Mouse (Mus musculus) CH12.LX (cell line): ENCODE measurements around the gene Aldh4a1. TPM values are rescaled to one million over a fixed set of nuclear protein-coding genes. Genes with fewer than 3 reads are reported as not detected.
A peak's percentile ranks its signal among the peaks of the same experiment; 100 is the strongest.

ENCODE experiments used
- DNase-seq: peaks from one replicate; pipeline ENCODE4 v3.0.0-alpha.2; 2013; ENCODE audit errors: extremely low read depth
- H3K27ac ChIP-seq: 2 replicates; pipeline ENCODE4 v1.5.1; 2012; ENCODE audit warnings: low read depth, mild to moderate bottlenecking, control low read depth, moderate library complexity; ENCODE audit not compliant: insufficient read depth
- H3K27me3 ChIP-seq: replicated peaks from 2 replicates; pipeline ENCODE3; 2012; ENCODE audit warnings: inconsistent platforms
- H3K36me3 ChIP-seq, 2 experiments: replicated peaks in 1 of 2; 2 replicates each; pipeline versions ENCODE3 to v1.6.1; 2012; ENCODE audit warnings: inconsistent platforms in 1 of 2, low read length in 1 of 2, mild to moderate bottlenecking in 1 of 2, mixed read lengths in 1 of 2, moderate library complexity in 1 of 2; ENCODE audit not compliant: control insufficient read depth in 1 of 2, insufficient read depth in 1 of 2
- H3K4me1 ChIP-seq, 2 experiments: 2 replicates each; pipeline ENCODE4 v1.6.1; 2012; ENCODE audit warnings: inconsistent platforms in 1 of 2, moderate library complexity in 1 of 2; ENCODE audit not compliant: insufficient read depth in 2 of 2, control insufficient read depth in 1 of 2
- H3K4me2 ChIP-seq: 2 replicates; pipeline ENCODE4 v1.6.1; 2012; ENCODE audit warnings: low read depth, mild to moderate bottlenecking, control low read depth; ENCODE audit not compliant: poor library complexity, insufficient read depth, severe bottlenecking
- H3K4me3 ChIP-seq, 3 experiments: fragments of 150-350 bp in 1 of 3; sonication (generic) in 1 of 3; replicated peaks in 1 of 3; 2 replicates each; pipeline versions ENCODE3 to v1.5.1; 2011 to 2012; ENCODE audit warnings: low read depth in 2 of 3, low read length in 2 of 3, mild to moderate bottlenecking in 2 of 3, moderate library complexity in 2 of 3, control low read depth in 1 of 3, improper control_type of control experiment in 1 of 3, inconsistent platforms in 1 of 3, mixed read lengths in 1 of 3; ENCODE audit not compliant: poor library complexity in 1 of 3
- H3K79me2 ChIP-seq: replicated peaks from 2 replicates; pipeline ENCODE4 v1.6.1; 2012; ENCODE audit warnings: mild to moderate bottlenecking, moderate library complexity; ENCODE audit not compliant: control insufficient read depth, poor library complexity, insufficient read depth, severe bottlenecking; ENCODE audit errors: extremely low read depth
- H3K9ac ChIP-seq: 2 replicates; pipeline ENCODE4 v1.6.1; 2012; ENCODE audit warnings: low read depth, mild to moderate bottlenecking, control low read depth, moderate library complexity; ENCODE audit not compliant: insufficient read depth
- H3K9me3 ChIP-seq: replicated peaks from 2 replicates; pipeline ENCODE3; 2012; ENCODE audit warnings: low read length, inconsistent platforms, mixed read lengths
- BHLHE40 ChIP-seq: IDR thresholded peaks from 2 replicates; pipeline ENCODE4 v1.6.1; 2011; ENCODE audit warnings: mild to moderate bottlenecking, low read depth, low read length, improper control_type of control experiment
- CHD1 ChIP-seq: IDR thresholded peaks from 2 replicates; pipeline ENCODE4 v1.6.1; 2012; ENCODE audit warnings: low read depth, low read length, improper control_type of control experiment, inconsistent platforms
- CHD2 ChIP-seq: IDR thresholded peaks from 2 replicates; pipeline ENCODE4 v1.6.1; 2011; ENCODE audit warnings: low read length, improper control_type of control experiment
- CTCF ChIP-seq, 2 experiments: IDR thresholded peaks in 1 of 2; conservative IDR thresholded peaks in 1 of 2; 2 replicates each; pipeline ENCODE4 v1.5.1; 2011 to 2012; ENCODE audit warnings: low read depth in 2 of 2, low read length in 2 of 2, improper control_type of control experiment in 1 of 2, inconsistent platforms in 1 of 2, mild to moderate bottlenecking in 1 of 2, moderate library complexity in 1 of 2
- ELF1 ChIP-seq: IDR thresholded peaks from 2 replicates; pipeline ENCODE4 v1.6.1; 2014; ENCODE audit warnings: low read depth, mild to moderate bottlenecking, inconsistent platforms, low read length, improper control_type of control experiment
- HCFC1 ChIP-seq: IDR thresholded peaks from 2 replicates; pipeline ENCODE4 v1.6.1; 2012; ENCODE audit warnings: low read depth, mild to moderate bottlenecking, inconsistent platforms, low read length, improper control_type of control experiment
- IRF4 ChIP-seq: IDR thresholded peaks from 2 replicates; pipeline ENCODE4 v1.6.1; 2014; ENCODE audit warnings: low read depth, mild to moderate bottlenecking, inconsistent platforms, low read length, improper control_type of control experiment
- KAT2A ChIP-seq: IDR thresholded peaks from 2 replicates; pipeline ENCODE4 v1.6.1; 2012; ENCODE audit warnings: low read length, improper control_type of control experiment, inconsistent platforms; ENCODE audit not compliant: insufficient replicate concordance
- MAFK ChIP-seq: IDR thresholded peaks from 2 replicates; pipeline ENCODE4 v1.6.1; 2011; ENCODE audit warnings: low read length, improper control_type of control experiment; ENCODE audit not compliant: insufficient replicate concordance
- MAX ChIP-seq: IDR thresholded peaks from 2 replicates; pipeline ENCODE4 v1.6.1; 2011; ENCODE audit warnings: low read length, improper control_type of control experiment
- MEF2A ChIP-seq: IDR thresholded peaks from 2 replicates; pipeline ENCODE4 v1.6.1; 2014; ENCODE audit warnings: low read depth, mild to moderate bottlenecking, inconsistent platforms, low read length, improper control_type of control experiment, borderline replicate concordance
- MXI1 ChIP-seq: IDR thresholded peaks from 2 replicates; pipeline ENCODE4 v1.6.1; 2011; ENCODE audit warnings: mild to moderate bottlenecking, low read depth, low read length, improper control_type of control experiment
- POLR2AphosphoS2 ChIP-seq: IDR thresholded peaks from 2 replicates; pipeline ENCODE4 v1.6.1; 2011; ENCODE audit warnings: low read depth, low read length, improper control_type of control experiment
- RAD21 ChIP-seq: IDR thresholded peaks from 2 replicates; pipeline ENCODE4 v1.6.1; 2011; ENCODE audit warnings: low read depth, mild to moderate bottlenecking, low read length, improper control_type of control experiment, moderate library complexity
- RCOR1 ChIP-seq: conservative IDR thresholded peaks from 2 replicates; pipeline ENCODE4 v1.6.1; 2012; ENCODE audit warnings: low read depth, mild to moderate bottlenecking, inconsistent platforms, low read length, improper control_type of control experiment
- SIN3A ChIP-seq: IDR thresholded peaks from 2 replicates; pipeline ENCODE4 v1.6.1; 2012; ENCODE audit warnings: low read length, improper control_type of control experiment, inconsistent platforms
- SMC3 ChIP-seq: IDR thresholded peaks from 2 replicates; pipeline ENCODE4 v1.6.1; 2011; ENCODE audit warnings: low read depth, low read length, improper control_type of control experiment
- TBP ChIP-seq: conservative IDR thresholded peaks from 2 replicates; pipeline ENCODE4 v1.6.1; 2011; ENCODE audit warnings: low read depth, low read length, improper control_type of control experiment
- TCF12 ChIP-seq: IDR thresholded peaks from 2 replicates; pipeline ENCODE4 v1.6.1; 2014; ENCODE audit warnings: low read depth, mild to moderate bottlenecking, inconsistent platforms, low read length, improper control_type of control experiment
- USF1 ChIP-seq: IDR thresholded peaks from 2 replicates; pipeline ENCODE4 v1.6.1; 2014; ENCODE audit warnings: low read depth, mild to moderate bottlenecking, inconsistent platforms, low read length, improper control_type of control experiment
- ZC3H11A ChIP-seq: IDR thresholded peaks from 2 replicates; pipeline ENCODE4 v1.6.1; 2012; ENCODE audit warnings: low read depth, mild to moderate bottlenecking, inconsistent platforms, low read length, improper control_type of control experiment
- dilution Hi-C: fragments of 300-500 bp; cut with MboI; formaldehyde crosslinking; loops from 2 replicates; pipeline ENCODE4 v1.14.3; 2020; ENCODE audit warnings: low sequenced_read_pairs; ENCODE audit not compliant: extremely low pct_unique_long_range_greater_than_20kb, extremely low pct_ligation_motif_present
- in situ Hi-C: fragments of 300-500 bp; cut with MboI; formaldehyde crosslinking; loops from 3 replicates; pipeline ENCODE4 v1.14.3; 2019; ENCODE audit warnings: low sequenced_read_pairs, low pct_ligation_motif_present, low pct_unique_long_range_greater_than_20kb, mixed read lengths
- polyA plus RNA-seq: library from polyadenylated mRNA; unstranded; fragments of >175 nt; gene quantifications from 2 replicates; pipeline ENCODE4 v1.2.1, GENCODE M21; 2012; ENCODE audit warnings: low read depth; ENCODE audit not compliant: insufficient read length
- total RNA-seq, 2 experiments: library from RNA; depleted of rRNA; stranded (reverse); fragments of 300-350 nt in 1 of 2; fragments of >200 nt in 1 of 2; gene quantifications; 2 replicates each; pipeline ENCODE4 v1.2.3; 2012 to 2014

Aldh4a1 gene
- total and polyA plus RNA-seq, 3 experiments = 6.5 to 18.0 (median 6.5) TPM

- Histone ChIP-seq H3K79me2 (no peaks in the 10 kb centered on the region), H3K27ac (no peak overlapping the region), H3K9me3 (no peaks in the 10 kb centered on the region), H3K27me3 (peaks cover 28% of the 10 kb centered on the region), H3K4me2 (no peak overlapping the region), H3K9ac (no peak overlapping the region), H3K36me3 (no peaks in the 10 kb centered on the region), H3K4me3 (no peak overlapping the region), H3K4me1 (peaks cover 16 to 31% of the 10 kb centered on the region in 2 experiments)
- dilution Hi-C loops = no loop called here
- DNase-seq = no peak
- TF ChIP-seq CTCF (conservative IDR thresholded peaks at IDR 0.05 in 1 of 2, IDR thresholded peaks at IDR 0.05 in 1 of 2; ENCODE audit: low read depth in 2 of 2, low read length in 2 of 2) (no peak), MAFK (no peak), CHD1 (no peak), MAX (no peak), ZC3H11A (no peak), BHLHE40 (no peak), KAT2A (no peak), USF1 (no peak), SMC3 (no peak)
- in situ Hi-C loops = no loop called here
Measured at GRCm38 (mm10) chr4:139601519-139602356, 20.9 kb upstream of the Aldh4a1 start.

GRCm38 (mm10) chr4:139602357-139603244, 20.1 kb upstream of the Aldh4a1 start, which contains the start of gene Gm21969:
Gene Gm21969 (plus strand): TSS chr4:139603186.
- dilution Hi-C loops (no loop called here), in situ Hi-C loops (no loop called here)
- peak; percentile 59 for DNase-seq
- H3K4me1 ChIP-seq = peaks cover 15 to 30% of the 10 kb centered on the region in 2 experiments
- H3K79me2 ChIP-seq = no peaks in the 10 kb centered on the region
- no peaks in the 10 kb centered on the region for H3K36me3 ChIP-seq
- peaks cover 31% of the 10 kb centered on the region for H3K27me3 ChIP-seq
- H3K9ac ChIP-seq = no peak within 1 kb of the TSS
- H3K4me3 ChIP-seq = no peak within 1 kb of the TSS
- TF ChIP-seq CHD1 = no peak
- TF ChIP-seq BHLHE40 = no peak
- TF ChIP-seq TBP = no peak
- TF ChIP-seq IRF4 = no peak
- TF ChIP-seq ELF1 = no peak
- TF ChIP-seq MEF2A = no peak
- no peak for TF ChIP-seq ZC3H11A
- peak; percentile 73 to 98 for TF ChIP-seq CTCF (conservative IDR thresholded peaks at IDR 0.05 in 1 of 2, IDR thresholded peaks at IDR 0.05 in 1 of 2; ENCODE audit: low read depth in 2 of 2, low read length in 2 of 2)
- no peak for TF ChIP-seq RCOR1
- no peak for TF ChIP-seq USF1
- TF ChIP-seq HCFC1 = 0 out of 2 replicates have a peak, but pooled peaks have one; percentile 10
- TF ChIP-seq CHD2 = no peak
- TF ChIP-seq MXI1 = no peak
- no peak for TF ChIP-seq SIN3A
- 0 out of 2 replicates have a peak, but pooled peaks have one; percentile 16 for TF ChIP-seq MAX
- no peak for TF ChIP-seq POLR2AphosphoS2
- TF ChIP-seq RAD21 = peak; percentile 41
- no peak for TF ChIP-seq TCF12
- peak; percentile 48 for TF ChIP-seq SMC3
- H3K9me3 ChIP-seq = no peaks in the 10 kb centered on the region
- H3K27ac ChIP-seq = no peak within 1 kb of the TSS
- no peak within 1 kb of the TSS for H3K4me2 ChIP-seq
